Mouse (Mus musculus) testis, adult 2 months (tissue): ENCODE data around the gene Rhbdl2.

Source experiments
- CTCF ChIP-seq: fragments of 200-500 bp; IDR thresholded peaks from 2 replicates; pipeline ENCODE4 v1.5.1; 2012; ENCODE audit warnings: low read depth, mild to moderate bottlenecking, inconsistent platforms, low read length, moderate library complexity; ENCODE audit not compliant: control insufficient read depth, insufficient read depth, insufficient replicate concordance
- POLR2A ChIP-seq: fragments of 200-500 bp; IDR thresholded peaks from 2 replicates; pipeline ENCODE4 v1.6.1; 2012; ENCODE audit warnings: low read depth, mild to moderate bottlenecking, inconsistent platforms, low read length, moderate library complexity; ENCODE audit not compliant: control insufficient read depth

GRCm38 (mm10) chr4:123793136-123793535 is 5.5 kb downstream of the Rhbdl2 start:
- TF ChIP-seq CTCF (no peak), POLR2A (no peak)
